Mouse (Mus musculus): ENCODE results near the gene Tufm.

DNA sequence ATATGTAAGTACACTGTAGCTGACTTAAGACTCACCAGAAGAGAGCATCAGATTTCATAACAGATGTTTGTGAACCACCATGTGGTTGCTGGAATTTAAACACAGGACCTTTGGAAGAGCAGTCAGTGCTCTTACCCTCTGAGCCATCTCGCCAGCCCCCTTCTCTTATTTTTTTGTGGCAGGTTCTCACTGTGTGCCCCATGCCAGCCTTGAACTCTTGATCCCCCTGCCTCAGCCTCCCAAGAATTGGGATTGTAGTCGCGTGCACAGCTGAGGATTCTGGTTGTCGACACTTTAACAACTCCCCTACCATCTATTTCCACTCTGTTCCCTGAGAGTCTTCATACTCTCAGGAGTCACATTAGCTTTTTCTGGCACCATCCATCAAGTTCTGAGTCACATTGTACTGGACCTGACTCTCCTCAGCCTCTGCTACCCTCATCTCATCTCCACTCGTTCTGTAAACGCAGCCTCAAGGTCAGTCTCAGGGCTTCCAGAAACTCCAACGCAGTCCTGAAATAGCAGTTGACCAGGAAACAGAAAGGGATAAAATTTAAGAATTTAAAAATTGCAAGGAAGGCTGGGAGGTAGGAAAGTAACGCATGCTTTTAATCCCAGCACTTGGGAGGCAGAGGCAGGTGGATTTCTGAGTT lies 20.1 kb downstream of the Tufm start:
- TF ChIP-seq CTCF (IDR thresholded peaks at IDR 0.05; ENCODE audit: borderline replicate concordance, extremely low read depth, insufficient read depth, insufficient read length) (no peak), POLR2A (IDR thresholded peaks at IDR 0.05; ENCODE audit: borderline replicate concordance, extremely low read depth, insufficient read depth, insufficient read length, poor library complexity, severe bottlenecking) (no peak)

Measured in brain, embryonic 14.5 days (tissue).